Mouse (Mus musculus) liver, embryonic 15.5 days (tissue): ENCODE measurements around the gene Pip4k2a. TPM values are rescaled to one million over a fixed set of nuclear protein-coding genes. Genes with fewer than 3 reads are reported as not detected.

ENCODE experiments used
- ATAC-seq: fragments of 200-750 bp; cut with Nextera tagmentation; 2 replicates; pipeline ENCODE4 v1.8.0; 2017; ENCODE audit warnings: moderate number of reproducible peaks, mild to moderate bottlenecking, moderate library complexity; ENCODE audit not compliant: insufficient read depth
- H3K27ac ChIP-seq: fragments of 300-500 bp; sonication (generic); replicated peaks from 2 replicates; pipeline ENCODE4 v1.5.1; 2015; ENCODE audit warnings: mild to moderate bottlenecking, inconsistent platforms
- H3K27me3 ChIP-seq: fragments of 300-500 bp; sonication (generic); 2 replicates; pipeline ENCODE4 v1.6.1; 2015; ENCODE audit warnings: mild to moderate bottlenecking, inconsistent platforms
- H3K36me3 ChIP-seq: fragments of 300-500 bp; sonication (generic); replicated peaks from 2 replicates; pipeline ENCODE4 v1.6.1; 2015; ENCODE audit warnings: moderate library complexity, mild to moderate bottlenecking, inconsistent platforms
- H3K4me1 ChIP-seq: fragments of 300-500 bp; sonication (generic); replicated peaks from 2 replicates; pipeline ENCODE4 v1.6.1; 2015; ENCODE audit warnings: inconsistent platforms
- H3K4me2 ChIP-seq: fragments of 300-500 bp; sonication (generic); 2 replicates; pipeline ENCODE4 v1.6.1; 2015; ENCODE audit warnings: moderate library complexity, mild to moderate bottlenecking, inconsistent platforms
- H3K4me3 ChIP-seq: fragments of 300-500 bp; sonication (generic); replicated peaks from 2 replicates; pipeline ENCODE4 v1.5.1; 2015; ENCODE audit warnings: mild to moderate bottlenecking, inconsistent platforms
- H3K9ac ChIP-seq: fragments of 300-500 bp; sonication (generic); 2 replicates; pipeline ENCODE4 v1.6.1; 2015; ENCODE audit warnings: moderate library complexity, mild to moderate bottlenecking, inconsistent platforms
- H3K9me3 ChIP-seq: fragments of 300-500 bp; sonication (generic); replicated peaks from 2 replicates; pipeline ENCODE4 v1.6.1; 2016; ENCODE audit warnings: inconsistent platforms
- WGBS: fragments of 180-500 bp; shearing (Covaris S2); methylation state at CpG from one replicate; pipeline ENCODE4 v1.1.7; 2015; ENCODE audit warnings: mixed read lengths; ENCODE audit not compliant: insufficient replicate concordance; 5-methylcytosine and 5-hydroxymethylcytosine counted together
- polyA plus RNA-seq: library from polyadenylated mRNA; unstranded; fragments of >200 nt; fragmentation: Nextera tagmentation; extraction: Ambion mirVana; gene quantifications from 2 replicates; pipeline ENCODE4 v1.2.1, GENCODE M21; 2015

Gene Pip4k2a
- polyA plus RNA-seq, 1 experiment from 2014 or later = 16.9 TPM

GRCm38 (mm10) chr2:18965108-18965507 lies 32.8 kb downstream of the Pip4k2a start:
- H3K4me2 ChIP-seq = no peak overlapping the region
- H3K27ac ChIP-seq = no peak overlapping the region
- H3K27me3 ChIP-seq = no peaks in the 10 kb centered on the region
- H3K9me3 ChIP-seq = no peaks in the 10 kb centered on the region
- 0 out of 2 replicates have a peak, but pooled peaks cover 5% of the 10 kb centered on the region for H3K36me3 ChIP-seq
- no peak overlapping the region for H3K9ac ChIP-seq
- ATAC-seq = no peak
- H3K4me1 ChIP-seq = peaks cover 64% of the 10 kb centered on the region
- no peak overlapping the region for H3K4me3 ChIP-seq
- WGBS = 81% methylated on average over 3 of the region's 3 CpGs

GRCm38 (mm10) chr2:18963286-18964040 lies 34.5 kb downstream of the Pip4k2a start:
- 0 out of 2 replicates have a peak, but pooled peaks cover 5% of the 10 kb centered on the region for H3K36me3 ChIP-seq
- no peak overlapping the region for H3K4me3 ChIP-seq
- no peaks in the 10 kb centered on the region for H3K27me3 ChIP-seq
- no peak for ATAC-seq
- 69% methylated on average over 13 of the region's 13 CpGs for WGBS
- no peaks in the 10 kb centered on the region for H3K9me3 ChIP-seq
- no peak overlapping the region for H3K27ac ChIP-seq
- H3K9ac ChIP-seq = no peak overlapping the region
- no peak overlapping the region for H3K4me2 ChIP-seq
- peaks cover 59% of the 10 kb centered on the region for H3K4me1 ChIP-seq

- H3K27ac ChIP-seq = no peak overlapping the region
- H3K4me3 ChIP-seq = no peak overlapping the region
- H3K36me3 ChIP-seq = 0 out of 2 replicates have a peak, but pooled peaks cover 5% of the 10 kb centered on the region
- H3K27me3 ChIP-seq = no peaks in the 10 kb centered on the region
- no peak for ATAC-seq
- WGBS = 37% methylated on average over 3 of the region's 3 CpGs
- no peaks in the 10 kb centered on the region for H3K9me3 ChIP-seq
- H3K4me1 ChIP-seq = peaks cover 62% of the 10 kb centered on the region
- H3K9ac ChIP-seq = no peak overlapping the region
- no peak overlapping the region for H3K4me2 ChIP-seq
Measured at GRCm38 (mm10) chr2:18962502-18962901, 35.4 kb downstream of the Pip4k2a start.

GRCm38 (mm10) chr2:18960376-18960973 lies 37.5 kb downstream of the Pip4k2a start:
- Histone ChIP-seq H3K4me2 (no peak overlapping the region), H3K4me1 (peaks cover 66% of the 10 kb centered on the region), H3K36me3 (no peaks in the 10 kb centered on the region), H3K9ac (no peak overlapping the region), H3K9me3 (no peaks in the 10 kb centered on the region), H3K4me3 (no peak overlapping the region), H3K27me3 (no peaks in the 10 kb centered on the region), H3K27ac (no peak overlapping the region)
- ATAC-seq = no peak
- WGBS = 66% methylated on average over 7 of the region's 7 CpGs

GRCm38 (mm10) chr2:18959558-18959957 lies 38.4 kb downstream of the Pip4k2a start:
- Histone ChIP-seq H3K4me2 (no peak overlapping the region), H3K27ac (no peak overlapping the region), H3K27me3 (no peaks in the 10 kb centered on the region), H3K9me3 (no peaks in the 10 kb centered on the region), H3K4me1 (peaks cover 72% of the 10 kb centered on the region), H3K36me3 (no peaks in the 10 kb centered on the region), H3K4me3 (no peak overlapping the region), H3K9ac (no peak overlapping the region)
- ATAC-seq = no peak
- 59% methylated on average over 5 of the region's 5 CpGs for WGBS

GRCm38 (mm10) chr2:18959008-18959407 lies 38.9 kb downstream of the Pip4k2a start:
- Histone ChIP-seq H3K4me2 (no peak overlapping the region), H3K9ac (no peak overlapping the region), H3K27me3 (no peaks in the 10 kb centered on the region), H3K4me3 (no peak overlapping the region), H3K4me1 (peaks cover 78% of the 10 kb centered on the region), H3K36me3 (no peaks in the 10 kb centered on the region), H3K9me3 (no peaks in the 10 kb centered on the region), H3K27ac (no peak overlapping the region)
- 37% methylated on average over 6 of the region's 6 CpGs for WGBS
- no peak for ATAC-seq

GRCm38 (mm10) chr2:18958501-18958900 lies 39.4 kb downstream of the Pip4k2a start:
- ATAC-seq = no peak
- Histone ChIP-seq H3K27me3 (no peaks in the 10 kb centered on the region), H3K4me3 (no peak overlapping the region), H3K36me3 (no peaks in the 10 kb centered on the region), H3K9ac (no peak overlapping the region), H3K4me1 (peaks cover 81% of the 10 kb centered on the region), H3K27ac (no peak overlapping the region), H3K4me2 (no peak overlapping the region), H3K9me3 (no peaks in the 10 kb centered on the region)
- 58% methylated on average over 5 of the region's 5 CpGs for WGBS

GRCm38 (mm10) chr2:18958044-18958443 lies 39.9 kb downstream of the Pip4k2a start:
- Histone ChIP-seq H3K27me3 (no peaks in the 10 kb centered on the region), H3K4me1 (peaks cover 81% of the 10 kb centered on the region), H3K9me3 (no peaks in the 10 kb centered on the region), H3K4me2 (no peak overlapping the region), H3K4me3 (no peak overlapping the region), H3K27ac (no peak overlapping the region), H3K9ac (no peak overlapping the region), H3K36me3 (no peaks in the 10 kb centered on the region)
- 67% methylated on average over 9 of the region's 9 CpGs for WGBS
- no peak for ATAC-seq

GRCm38 (mm10) chr2:18957459-18957858 lies 40.5 kb downstream of the Pip4k2a start:
- Histone ChIP-seq H3K4me2 (peak overlapping the region; percentile 11; the same call in 1 of the 2 replicates), H3K27me3 (no peaks in the 10 kb centered on the region), H3K9ac (no peak overlapping the region), H3K36me3 (no peaks in the 10 kb centered on the region), H3K4me1 (peaks cover 81% of the 10 kb centered on the region), H3K9me3 (no peaks in the 10 kb centered on the region), H3K27ac (no peak overlapping the region; the same call in 1 of the 2 replicates), H3K4me3 (no peak overlapping the region)
- ATAC-seq = no peak
- WGBS = 54% methylated on average over 7 of the region's 7 CpGs

GRCm38 (mm10) chr2:18956945-18957344 lies 41.0 kb downstream of the Pip4k2a start:
- no peak overlapping the region for H3K27ac ChIP-seq
- H3K4me2 ChIP-seq = peak overlapping the region; percentile 11
- 13% methylated on average over 7 of the region's 7 CpGs for WGBS
- H3K36me3 ChIP-seq = no peaks in the 10 kb centered on the region
- H3K9ac ChIP-seq = no peak overlapping the region
- H3K4me1 ChIP-seq = peaks cover 81% of the 10 kb centered on the region
- ATAC-seq = peak; percentile 20; the same call in 1 of the 2 replicates
- no peak overlapping the region for H3K4me3 ChIP-seq
- H3K9me3 ChIP-seq = no peaks in the 10 kb centered on the region
- no peaks in the 10 kb centered on the region for H3K27me3 ChIP-seq

- peaks cover 84% of the 10 kb centered on the region for H3K4me1 ChIP-seq
- no peak for ATAC-seq
- H3K27ac ChIP-seq = no peak overlapping the region
- H3K9me3 ChIP-seq = no peaks in the 10 kb centered on the region
- H3K4me2 ChIP-seq = 0 out of 2 replicates have a peak overlapping the region, but pooled peaks have one; percentile 3
- H3K27me3 ChIP-seq = no peaks in the 10 kb centered on the region
- 48% methylated on average over 3 of the region's 3 CpGs for WGBS
- H3K36me3 ChIP-seq = no peaks in the 10 kb centered on the region
- no peak overlapping the region for H3K4me3 ChIP-seq
- no peak overlapping the region for H3K9ac ChIP-seq
Measured at GRCm38 (mm10) chr2:18956424-18956823, 41.5 kb downstream of the Pip4k2a start.
